Mouse (Mus musculus) layer of hippocampus, postnatal 14 days (tissue): ENCODE results near the gene Zfp618. TPM values are rescaled to one million over a fixed set of nuclear protein-coding genes. Genes with fewer than 3 reads are reported as not detected.

Source experiments
- DNase-seq, 2 experiments: peaks; one replicate each; pipeline ENCODE4 v3.0.0; 2021 to 2022; ENCODE audit warnings: low spot score in 2 of 2, mixed read lengths in 1 of 2
- total RNA-seq, 2 experiments: library from RNA; stranded (reverse); gene quantifications; 2 replicates each; pipeline ENCODE4 v1.2.3; 2021

Gene Zfp618
- total RNA-seq, 2 experiments from 2014 or later, result 3.7 to 4.7 TPM

- no peak for DNase-seq
Measured at GRCm38 (mm10) chr4:63154028-63154427, 188.7 kb downstream of the Zfp618 start.

DNA sequence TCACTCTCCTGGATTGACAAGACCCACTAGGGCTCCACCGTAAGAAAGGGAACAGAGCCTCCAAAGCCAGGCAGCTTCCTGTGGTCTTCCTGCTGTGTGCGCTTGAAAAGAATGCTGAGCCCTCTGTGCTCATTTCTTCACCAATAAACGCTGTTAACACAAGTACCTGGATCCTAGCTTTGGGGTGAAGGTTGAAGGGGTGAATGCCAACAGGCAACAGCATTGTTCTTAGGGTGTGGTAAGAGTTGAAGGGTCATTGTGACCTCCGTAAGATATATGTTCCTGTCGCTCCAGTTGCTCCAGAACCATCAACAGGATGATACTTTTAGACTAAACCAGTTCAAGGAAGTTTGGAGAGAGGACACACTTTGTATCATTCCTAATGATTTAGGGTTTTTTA lies 189.3 kb downstream of the Zfp618 start, which contains the start of gene Ambp:
Ambp (minus strand) TSS at position 101 of the 400 bp plus-strand sequence.
- no peak for DNase-seq

GRCm38 (mm10) chr4:63155596-63155995 lies 190.2 kb downstream of the Zfp618 start:
- DNase-seq, result no peak

GRCm38 (mm10) chr4:63156726-63157634 lies 191.6 kb downstream of the Zfp618 start:
- DNase-seq, result no peak

DNA sequence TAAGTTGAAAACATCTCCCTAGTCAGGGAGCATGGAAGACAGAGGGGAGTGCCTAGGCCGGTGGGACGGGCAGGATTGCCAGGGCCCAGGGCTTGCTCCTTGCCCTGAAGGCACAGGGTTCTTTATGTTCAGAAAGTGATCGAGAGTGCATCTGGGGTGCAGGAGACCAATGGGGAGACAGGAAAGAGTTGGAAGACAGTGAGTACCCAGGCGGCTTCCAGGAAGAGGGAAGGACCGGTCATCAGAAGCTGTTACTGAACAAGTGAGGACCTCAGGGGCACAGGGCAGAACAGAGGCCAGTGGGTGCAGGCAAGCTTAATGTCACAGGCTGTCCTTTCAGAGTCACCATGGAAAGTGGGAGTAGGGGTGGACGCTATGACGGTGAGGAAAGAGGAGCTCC lies 192.8 kb downstream of the Zfp618 start:
- no peak for DNase-seq

- DNase-seq, result peak; percentile 77 to 90
Measured at GRCm38 (mm10) chr4:63158961-63159592, 193.7 kb downstream of the Zfp618 start.

DNA sequence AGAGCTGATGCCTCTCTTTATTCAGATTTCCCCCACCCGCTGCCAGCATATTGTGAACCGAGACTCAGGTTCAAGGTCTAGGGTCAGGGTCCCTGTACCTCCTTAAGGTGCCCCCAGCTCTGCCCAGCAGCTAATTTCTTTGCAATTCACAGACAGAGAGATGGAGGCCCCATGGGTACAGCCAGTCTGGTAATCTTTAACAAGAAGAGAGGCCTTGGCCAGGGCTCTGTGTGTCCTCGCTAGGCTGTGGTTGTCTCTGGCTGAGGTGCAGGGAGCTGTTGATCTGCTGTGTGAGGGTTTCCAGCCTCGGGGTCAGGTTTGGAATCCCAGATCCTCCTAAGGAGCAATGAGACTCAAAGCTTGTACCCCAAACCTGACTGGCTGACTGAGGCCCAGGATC lies 200.3 kb downstream of the Zfp618 start:
- no peak for DNase-seq

DNA sequence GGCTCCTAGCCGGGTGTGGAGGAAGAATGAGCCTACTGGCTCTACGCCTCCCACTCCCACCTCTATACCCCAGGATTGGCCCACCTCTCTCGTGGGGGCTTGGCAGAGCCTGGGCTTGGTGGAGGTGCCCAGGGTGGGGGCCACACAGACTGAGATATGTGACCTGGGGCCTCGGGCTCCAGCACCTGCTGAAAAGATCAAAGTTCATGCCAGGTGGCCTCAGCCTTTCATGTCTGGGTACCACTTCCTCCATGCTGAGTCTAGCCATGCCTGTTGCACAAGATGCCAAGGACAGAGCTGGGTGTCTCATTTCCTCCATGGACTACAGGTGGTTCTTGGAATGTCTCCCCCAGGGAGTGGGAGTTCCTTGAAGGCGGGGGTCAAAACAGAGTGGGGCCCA lies 200.9 kb downstream of the Zfp618 start:
- DNase-seq, result no peak

DNA sequence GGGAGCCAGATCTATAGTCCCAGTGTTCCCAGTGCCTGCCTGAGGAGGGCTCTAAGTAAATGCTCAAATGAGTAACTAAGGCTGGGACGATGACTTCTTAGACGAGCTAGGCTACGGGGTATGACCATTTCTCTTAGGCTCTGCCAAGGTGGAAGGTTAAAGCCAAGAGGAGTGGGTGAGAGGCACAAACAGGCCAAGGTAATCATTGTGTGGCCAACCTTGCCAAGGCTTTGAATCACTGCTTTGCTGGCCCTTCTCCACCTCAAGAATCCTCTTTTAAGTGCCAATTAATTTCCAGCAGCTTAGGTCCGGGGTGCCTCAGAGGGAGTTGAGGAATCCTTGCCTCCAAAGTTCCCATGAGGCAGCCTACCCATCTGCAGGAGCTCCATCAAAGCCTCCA lies 204.7 kb downstream of the Zfp618 start:
- DNase-seq, result no peak

GRCm38 (mm10) chr4:63171122-63171521 lies 205.7 kb downstream of the Zfp618 start:
- no peak for DNase-seq

GRCm38 (mm10) chr4:63171969-63172685 lies 206.8 kb downstream of the Zfp618 start, which contains the start of gene Kif12:
TSS of gene Kif12 (minus strand) at chr4:63172131.
- no peak for DNase-seq

GRCm38 (mm10) chr4:63181556-63181955 lies 216.2 kb downstream of the Zfp618 start:
- peak; percentile 51 to 56 for DNase-seq

- DNase-seq, result peak in 1 of 2 experiments; percentile 20
Measured at GRCm38 (mm10) chr4:63186281-63186870, 221.0 kb downstream of the Zfp618 start.

Other genes with a start within 250 kb of the Zfp618 start
- gene Ambp, start 189.2 kb downstream of the Zfp618 start, total RNA-seq, result not detected
- not detected for gene Kif12, start 206.6 kb downstream of the Zfp618 start, total RNA-seq
- gene Col27a1, start 248.4 kb downstream of the Zfp618 start, total RNA-seq, result 1 to 10 TPM; 3.1 to 3.8 TPM